ENCODE assay signal across 26 mouse cellular contexts in genomic region chr9:118814056-118814455, GRCm38 (mm10).
"Had no signal": no experiment of that assay in that cellular context is flagged by ENCODE, and none has a peak within 500 bp of the region (broad histone marks: within the 10 kb centered on the region; RNA-seq: fewer than 3 reads in every experiment).

No protein-coding gene starts in this region.

- H3K4me2 ChIP-seq: intestine, embryonic 15.5 days; limb, embryonic 13.5 days; liver, embryonic 12.5 days; liver, embryonic 15.5 days; lung, embryonic 15.5 days; neural tube, embryonic 12.5 days; neural tube, embryonic 15.5 days had no signal

- H3K4me1 ChIP-seq: liver, embryonic 12.5 days; liver, embryonic 15.5 days; megakaryocyte, embryonic 14.5 days; midbrain, embryonic 10.5 days had no signal

- H3K27ac ChIP-seq: intestine, embryonic 15.5 days; layer of hippocampus, adult 2 months; limb, embryonic 10.5 days; limb, embryonic 13.5 days; liver, embryonic 12.5 days; liver, embryonic 15.5 days; lung, embryonic 15.5 days; midbrain, embryonic 10.5 days; neural tube, embryonic 12.5 days; stomach, postnatal 0 days had no signal

- ATAC-seq: intestine, embryonic 15.5 days; liver, embryonic 12.5 days had no signal

- H3K9me3 ChIP-seq: intestine, embryonic 15.5 days; limb, embryonic 10.5 days; liver, embryonic 12.5 days; liver, embryonic 15.5 days; lung, embryonic 15.5 days; neural tube, embryonic 12.5 days; neural tube, embryonic 15.5 days had no signal

- DNase-seq: kidney, adult 11 months; kidney, postnatal 25 days; layer of hippocampus, adult 9-11 months; liver; lung, adult 18-20 months; lung, postnatal 10 days; lung, postnatal 36 days; midbrain, embryonic 14.5 days; right cerebral cortex, adult 18-20 months; right cerebral cortex, postnatal 14 days; right cerebral cortex, postnatal 4 days; thymus, adult 2 months; thymus, postnatal 14 days; thymus, postnatal 4 days had no signal

- H3K4me3 ChIP-seq: intestine, embryonic 15.5 days; layer of hippocampus, adult 2 months; limb, embryonic 10.5 days; limb, embryonic 13.5 days; liver, embryonic 12.5 days; liver, embryonic 15.5 days; lung, embryonic 15.5 days; megakaryocyte, embryonic 14.5 days; midbrain, embryonic 10.5 days; neural tube, embryonic 12.5 days; neural tube, embryonic 15.5 days had no signal

- H3K36me3 ChIP-seq: intestine, embryonic 15.5 days; liver, embryonic 12.5 days; liver, embryonic 15.5 days; lung, embryonic 15.5 days; midbrain, embryonic 10.5 days; neural tube, embryonic 12.5 days; neural tube, embryonic 15.5 days had no signal

- H3K27me3 ChIP-seq: intestine, embryonic 15.5 days; limb, embryonic 13.5 days; liver, embryonic 12.5 days; liver, embryonic 15.5 days; lung, embryonic 15.5 days; neural tube, embryonic 12.5 days; neural tube, embryonic 15.5 days had no signal

- H3K9ac ChIP-seq: intestine, embryonic 15.5 days; limb, embryonic 13.5 days; liver, embryonic 12.5 days; liver, embryonic 15.5 days; lung, embryonic 15.5 days; neural tube, embryonic 12.5 days; neural tube, embryonic 15.5 days had no signal
